ENCODE assay signal across 11 mouse cellular contexts in genomic region chr13:20460096-20460495, GRCm38 (mm10).
"Had no signal": no experiment of that assay in that cellular context is flagged by ENCODE, and none has a peak within 500 bp of the region (broad histone marks: within the 10 kb centered on the region; RNA-seq: fewer than 3 reads in every experiment).

No protein-coding gene starts in this region.

- H3K27ac ChIP-seq: kidney, embryonic 15.5 days; limb, embryonic 12.5 days; liver, embryonic 14.5 days; midbrain, embryonic 13.5 days had no signal

- H3K27me3 ChIP-seq: kidney, embryonic 15.5 days; limb, embryonic 12.5 days; midbrain, embryonic 13.5 days had no signal

- H3K4me3 ChIP-seq: kidney, embryonic 15.5 days; limb, embryonic 12.5 days; midbrain, embryonic 13.5 days had no signal

- DNase-seq: kidney, adult 2 months; kidney, postnatal 14 days; layer of hippocampus, adult 9-11 months; lung, adult 18-20 months; right cerebral cortex, postnatal 25 days; thymus, adult 18-20 months; thymus, postnatal 14 days had no signal

- H3K4me1 ChIP-seq: kidney, embryonic 15.5 days; limb, embryonic 12.5 days had no signal
